Mouse (Mus musculus): ENCODE measurements around the gene Slc10a4. TPM values are rescaled to one million over a fixed set of nuclear protein-coding genes. Genes with fewer than 3 reads are reported as not detected.
"Not testable (repeated sequence)": the region's sequence is repeated elsewhere in the genome, so short reads cannot be mapped to it uniquely, and the experiment has no call there.

Slc10a4 gene
- 1 to 10 TPM; 1.0 to 1.7 TPM for total RNA-seq (2021)

DNA sequence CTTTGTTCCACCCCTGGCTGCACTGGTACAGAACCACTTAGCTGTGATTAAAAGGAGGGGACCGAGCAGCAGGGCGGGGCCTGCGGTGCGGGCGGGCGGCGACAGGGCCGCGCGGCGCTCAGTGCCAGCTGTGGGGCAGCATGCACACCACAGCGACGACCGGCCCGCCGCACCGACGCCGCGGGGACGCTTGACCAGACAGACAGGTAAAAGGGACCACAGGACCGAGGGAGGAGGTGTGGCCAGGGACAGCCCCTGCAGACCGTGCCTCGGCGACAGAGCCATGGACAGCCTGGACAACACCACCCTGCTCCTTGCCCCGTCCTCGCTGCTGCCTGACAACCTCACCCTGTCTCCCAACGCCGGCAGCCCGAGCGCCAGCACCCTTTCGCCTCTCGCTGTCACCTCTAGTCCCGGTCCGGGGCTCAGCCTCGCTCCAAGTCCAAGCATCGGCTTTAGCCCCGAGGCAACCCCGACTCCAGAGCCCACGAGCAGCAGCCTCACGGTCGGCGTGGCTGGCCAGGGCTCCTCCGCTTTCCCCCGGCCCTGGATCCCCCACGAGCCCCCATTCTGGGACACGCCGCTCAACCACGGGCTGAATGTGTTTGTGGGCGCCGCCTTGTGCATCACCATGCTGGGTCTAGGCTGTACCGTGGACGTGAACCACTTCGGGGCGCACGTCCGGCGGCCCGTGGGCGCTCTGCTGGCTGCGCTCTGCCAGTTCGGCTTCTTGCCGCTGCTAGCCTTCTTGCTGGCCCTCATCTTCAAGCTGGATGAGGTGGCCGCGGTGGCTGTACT, at the start of gene Slc10a4:
Gene Slc10a4 (plus strand): TSS at position 100 of the 798 bp plus-strand sequence.
- no peak for DNase-seq (ENCODE audit: extremely low spot score in 1 of 2, low spot score in 1 of 2)

GRCm38 (mm10) chr5:72957281-72957680, 49.4 kb upstream of the Slc10a4 start:
- DNase-seq (ENCODE audit: extremely low spot score in 1 of 2, low spot score in 1 of 2) = no peak

DNA sequence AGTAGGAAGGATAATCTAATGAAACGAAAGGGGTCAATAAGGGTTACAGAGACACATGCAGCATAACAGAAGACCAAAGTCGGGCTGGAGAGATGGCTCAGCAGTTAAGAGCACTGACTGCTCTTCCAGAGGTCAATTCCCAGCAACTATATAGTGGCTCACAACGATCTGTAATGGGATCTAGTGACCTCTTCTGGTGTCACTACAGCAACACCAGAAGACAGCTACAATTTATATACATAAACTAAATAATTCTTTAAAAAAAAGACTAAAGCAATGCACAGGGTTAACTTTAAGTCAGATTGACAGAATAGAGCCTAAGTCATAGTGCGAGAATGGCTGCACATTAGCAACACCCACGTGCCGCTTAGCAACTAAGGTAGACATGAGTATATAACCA, 46.6 kb upstream of the Slc10a4 start:
- no peak for DNase-seq (ENCODE audit: extremely low spot score in 1 of 2, low spot score in 1 of 2)

DNA sequence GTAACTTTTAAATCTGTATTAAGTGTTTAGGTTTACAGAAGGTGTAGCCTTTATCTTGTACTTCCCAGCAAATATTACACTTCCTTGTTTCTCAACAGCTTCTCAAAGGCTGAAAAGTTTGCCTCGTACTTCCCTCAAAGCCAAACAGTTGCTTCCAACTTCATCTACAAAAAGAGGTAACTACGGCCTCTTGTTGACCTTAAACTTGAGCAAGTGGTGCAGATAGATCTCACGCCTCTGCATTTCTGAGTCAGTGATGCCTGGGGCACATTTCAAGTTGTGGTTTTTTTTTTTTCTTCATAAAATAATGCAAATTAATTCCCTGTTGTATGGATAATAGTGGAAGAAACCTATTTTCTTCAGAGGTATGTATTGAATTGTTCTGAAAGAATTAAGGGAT, 41.0 kb upstream of the Slc10a4 start:
- DNase-seq (ENCODE audit: extremely low spot score in 1 of 2, low spot score in 1 of 2) = no peak

GRCm38 (mm10) chr5:72972435-72972834, 34.2 kb upstream of the Slc10a4 start:
- DNase-seq (ENCODE audit: extremely low spot score in 1 of 2, low spot score in 1 of 2) = no peak

DNA sequence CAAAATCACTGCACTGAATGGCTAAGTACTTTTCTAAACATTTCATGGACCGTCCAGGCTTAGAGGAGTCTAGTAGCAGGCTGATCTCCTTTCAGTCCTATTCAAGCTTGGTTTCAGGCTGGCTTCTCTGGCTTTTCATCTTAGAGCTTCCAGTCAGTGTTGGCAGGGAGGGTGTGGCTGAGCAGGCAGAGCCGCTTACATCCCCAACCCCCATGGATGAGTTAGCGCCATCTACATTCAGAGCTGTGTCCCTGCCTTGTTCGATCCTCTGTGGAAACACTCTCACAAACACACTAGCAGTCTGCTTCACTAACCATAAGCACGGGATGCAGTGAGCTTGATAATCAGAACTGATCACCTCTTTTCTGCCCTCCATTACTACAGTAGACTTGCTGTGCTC, 33.7 kb upstream of the Slc10a4 start:
- DNase-seq (ENCODE audit: extremely low spot score in 1 of 2, low spot score in 1 of 2) = no peak

GRCm38 (mm10) chr5:72974602-72975001, 32.1 kb upstream of the Slc10a4 start, which contains the start of gene Gm10135:
Gm10135 (minus strand) TSS chr5:72974702.
- no peak for DNase-seq (ENCODE audit: extremely low spot score in 1 of 2, low spot score in 1 of 2)

GRCm38 (mm10) chr5:72975996-72976395, 30.7 kb upstream of the Slc10a4 start:
- no peak for DNase-seq (ENCODE audit: extremely low spot score in 1 of 2, low spot score in 1 of 2)

DNA sequence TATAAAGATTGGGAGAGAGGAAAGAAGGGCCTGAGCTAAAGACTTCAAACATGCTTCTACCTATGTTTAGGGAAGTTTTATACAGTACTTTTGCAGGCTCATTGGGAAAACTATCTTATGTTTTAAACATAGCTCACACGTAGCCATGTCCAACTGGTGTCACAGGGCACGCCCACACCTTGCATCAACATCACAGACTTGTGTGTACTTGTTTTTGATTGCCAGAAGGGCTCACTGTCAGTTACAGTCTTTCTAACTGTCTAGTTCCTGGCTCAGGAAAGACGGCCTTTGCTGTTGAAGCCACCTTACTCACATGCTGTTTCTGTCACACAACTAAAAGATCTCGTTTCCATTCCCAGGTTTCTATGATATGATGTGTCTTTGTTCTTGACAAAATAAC, 30.1 kb upstream of the Slc10a4 start:
- DNase-seq (ENCODE audit: extremely low spot score in 1 of 2, low spot score in 1 of 2) = no peak

- DNase-seq (ENCODE audit: extremely low spot score in 1 of 2, low spot score in 1 of 2) = no peak
Measured at GRCm38 (mm10) chr5:72984091-72984490, 22.6 kb upstream of the Slc10a4 start.

DNA sequence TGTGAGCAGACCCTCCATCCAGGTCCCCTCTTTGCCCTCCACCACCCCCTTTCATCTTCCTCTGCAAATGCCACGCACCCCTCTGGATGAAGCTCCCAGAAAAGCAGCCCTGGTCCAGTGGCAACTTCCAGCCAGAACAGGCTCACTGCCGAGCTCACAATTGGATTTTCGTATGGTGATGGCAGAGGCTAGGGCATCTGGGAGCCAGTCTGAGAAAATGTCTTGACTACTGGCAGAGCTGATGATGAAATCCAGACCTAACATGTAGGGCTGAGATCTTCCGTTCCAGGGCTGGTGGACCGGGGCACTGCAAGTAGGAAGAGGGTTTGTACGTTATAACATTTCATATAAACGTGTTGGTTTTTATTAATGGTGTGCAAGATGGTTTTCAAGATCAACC, 18.9 kb upstream of the Slc10a4 start:
- no peak for DNase-seq (ENCODE audit: extremely low spot score in 1 of 2, low spot score in 1 of 2)

DNA sequence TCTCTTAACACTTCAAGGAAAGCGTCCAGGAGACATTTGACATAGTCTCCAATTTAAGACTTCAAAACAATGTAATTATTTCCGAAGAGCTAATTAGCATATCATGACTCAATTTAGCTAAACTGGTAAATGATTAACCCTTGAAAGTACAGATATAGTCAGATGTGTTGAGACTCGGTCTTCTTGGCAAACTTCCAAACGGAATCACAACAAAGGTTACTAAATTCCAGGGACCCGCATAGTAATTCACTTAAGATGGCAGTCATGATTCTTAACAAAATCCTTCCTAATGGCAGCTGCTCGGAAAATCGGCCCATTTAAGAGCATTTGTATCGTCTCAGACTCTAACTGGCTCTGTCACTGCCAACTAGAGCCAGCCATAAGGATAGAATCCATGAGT, 16.9 kb upstream of the Slc10a4 start:
- DNase-seq (ENCODE audit: extremely low spot score in 1 of 2, low spot score in 1 of 2) = no peak

- DNase-seq (ENCODE audit: extremely low spot score in 1 of 2, low spot score in 1 of 2) = no peak
Measured at GRCm38 (mm10) chr5:72992474-72992873, 14.2 kb upstream of the Slc10a4 start.

DNA sequence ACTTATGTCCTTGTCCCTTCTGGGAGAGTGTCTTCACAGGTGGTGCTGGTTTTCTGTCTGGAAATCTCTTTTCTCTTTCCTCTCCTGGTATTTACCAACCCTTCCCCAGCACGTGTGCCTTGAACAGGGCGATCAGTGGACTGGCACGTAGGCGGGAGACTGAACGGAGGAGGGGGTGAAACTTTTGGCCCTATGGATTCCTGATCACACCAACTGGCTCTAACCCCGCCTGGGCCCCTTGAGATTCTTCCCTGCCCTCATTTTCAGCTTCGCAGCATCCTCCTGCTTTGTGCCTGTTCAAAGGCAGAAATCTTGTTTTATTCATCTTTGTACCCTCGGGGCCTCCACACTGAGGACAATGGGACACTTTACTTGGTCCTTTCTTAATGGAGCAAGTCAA, 12.3 kb upstream of the Slc10a4 start:
- no peak for DNase-seq (ENCODE audit: extremely low spot score in 1 of 2, low spot score in 1 of 2)

DNA sequence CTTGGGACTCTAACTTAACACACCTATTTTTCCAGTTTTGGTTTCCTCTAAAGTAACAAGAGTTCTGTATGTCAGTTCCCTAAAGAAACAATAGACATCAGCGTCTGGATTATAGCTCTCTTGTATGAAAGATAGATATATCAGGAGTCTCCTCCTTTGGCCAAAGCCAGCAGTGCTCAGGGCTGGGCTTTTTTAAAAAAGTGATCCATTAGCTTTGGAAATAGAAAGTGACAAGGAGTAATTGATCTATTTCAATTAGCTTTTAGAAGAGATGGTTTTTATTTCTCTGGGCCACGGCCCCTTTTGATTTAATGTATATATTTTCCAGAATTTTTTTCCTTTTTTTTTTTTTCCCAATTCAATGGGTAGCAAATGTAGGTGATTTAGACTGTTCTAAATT, 11.8 kb upstream of the Slc10a4 start:
- no peak for DNase-seq (ENCODE audit: extremely low spot score in 1 of 2, low spot score in 1 of 2)

DNA sequence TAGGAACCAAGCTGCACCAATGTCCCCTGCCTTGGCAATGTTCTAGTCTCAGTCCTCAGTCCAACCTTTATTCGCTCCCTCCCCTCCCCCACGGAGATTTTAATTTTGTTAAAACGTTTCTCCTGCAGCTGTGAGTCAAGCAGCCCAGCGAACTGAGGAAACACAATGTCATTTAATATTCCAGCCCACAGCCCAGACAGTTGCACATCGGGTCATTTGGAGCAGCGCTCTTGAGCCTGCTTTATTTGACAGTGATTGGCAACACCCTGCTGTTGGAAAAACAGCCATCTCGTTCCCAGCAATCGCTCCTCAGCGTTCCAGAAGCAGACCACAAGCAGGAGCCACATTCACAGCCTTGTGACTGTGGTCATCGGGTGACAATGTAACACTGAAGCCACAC, 11.3 kb upstream of the Slc10a4 start:
- DNase-seq (ENCODE audit: extremely low spot score in 1 of 2, low spot score in 1 of 2) = no peak

DNA sequence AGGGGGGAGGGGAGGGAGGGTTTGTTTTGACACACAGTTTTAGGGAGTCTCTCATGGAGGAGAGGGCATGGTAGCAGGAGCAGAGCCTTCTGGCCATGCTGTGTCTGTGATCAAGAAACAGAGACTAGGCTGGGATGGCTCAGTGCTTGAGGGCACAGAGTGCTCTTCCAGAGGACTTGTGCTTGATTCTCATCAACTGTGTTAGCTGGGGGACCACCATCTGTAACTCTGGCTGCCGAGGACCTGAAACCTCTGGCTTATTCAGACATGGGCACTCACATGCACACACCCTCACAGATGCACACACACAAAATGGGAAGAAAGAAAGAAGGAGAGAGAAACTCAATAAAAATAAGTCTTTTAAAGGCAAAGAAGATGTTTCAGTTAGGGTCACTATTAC, 8.1 kb upstream of the Slc10a4 start:
- DNase-seq (ENCODE audit: extremely low spot score in 1 of 2, low spot score in 1 of 2) = not testable (repeated sequence)

DNA sequence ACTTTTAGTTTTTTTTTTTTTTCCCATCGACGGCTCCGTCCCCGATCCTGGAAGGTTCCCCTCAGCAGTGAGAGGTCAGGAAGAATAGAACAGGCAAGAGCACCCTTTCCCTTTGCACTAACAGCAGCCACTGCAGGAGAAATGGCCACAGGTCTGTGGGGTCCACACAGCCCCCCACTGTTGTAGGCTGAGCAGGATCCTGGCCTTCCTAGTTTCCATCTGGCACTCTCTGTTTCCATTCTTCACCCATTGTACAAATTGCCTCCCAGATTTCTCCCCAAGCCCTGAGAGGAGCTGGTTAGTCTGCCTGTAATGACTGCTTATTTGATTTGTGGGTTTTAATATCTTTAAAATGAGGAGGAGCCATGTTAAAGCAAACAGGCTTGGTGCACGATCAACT, 2.6 kb upstream of the Slc10a4 start:
- no peak for DNase-seq (ENCODE audit: extremely low spot score in 1 of 2, low spot score in 1 of 2)

DNA sequence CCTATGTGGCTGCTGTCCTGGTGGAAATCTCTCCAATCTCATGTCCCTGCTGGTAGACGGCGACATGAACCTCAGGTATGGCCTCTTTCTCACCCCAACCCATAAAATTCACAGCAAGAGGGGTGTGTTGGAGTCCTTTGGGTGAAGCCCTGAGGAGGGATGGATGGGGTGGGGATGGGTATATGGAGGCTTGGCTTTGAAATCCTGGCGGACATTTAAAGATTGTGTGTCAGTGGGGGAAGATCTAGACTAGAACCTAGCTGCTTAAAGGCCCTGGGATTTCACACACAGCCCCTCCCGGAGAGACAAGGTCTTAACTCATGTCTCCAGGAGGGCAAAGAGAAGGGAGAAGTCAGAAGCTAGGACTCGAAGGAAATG, 888 bp downstream of the Slc10a4 start:
- DNase-seq (ENCODE audit: extremely low spot score in 1 of 2, low spot score in 1 of 2) = no peak

GRCm38 (mm10) chr5:73008230-73008629, 1.5 kb downstream of the Slc10a4 start:
- not testable (repeated sequence) for DNase-seq (ENCODE audit: extremely low spot score in 1 of 2, low spot score in 1 of 2)

- not testable (repeated sequence) for DNase-seq (ENCODE audit: extremely low spot score in 1 of 2, low spot score in 1 of 2)
Measured at GRCm38 (mm10) chr5:73011806-73012205, 5.1 kb downstream of the Slc10a4 start.

- not testable (repeated sequence) for DNase-seq (ENCODE audit: extremely low spot score in 1 of 2, low spot score in 1 of 2)
Measured at GRCm38 (mm10) chr5:73012884-73013610, 6.4 kb downstream of the Slc10a4 start.
